Mouse (Mus musculus) kidney, embryonic 15.5 days (tissue): ENCODE results near the gene Cyp24a1. TPM values are rescaled to one million over a fixed set of nuclear protein-coding genes. Genes with fewer than 3 reads are reported as not detected.

Experiments used
- polyA plus RNA-seq: library from polyadenylated mRNA; unstranded; fragments of >200 nt; fragmentation: Nextera tagmentation; extraction: Ambion mirVana; gene quantifications from 2 replicates; pipeline ENCODE4 v1.2.1, GENCODE M21; 2015

Cyp24a1 gene
- polyA plus RNA-seq, 1 experiment from 2014 or later: 1.8 TPM

Other genes with a start within 250 kb of the Cyp24a1 start
- gene Bcas1, start 69.3 kb downstream of the Cyp24a1 start, polyA plus RNA-seq: 0.58 and 1.7 TPM in 2 replicates
- 77.8 and 103 TPM in 2 replicates for gene Pfdn4, start 717 bp downstream of the Cyp24a1 start, polyA plus RNA-seq
- not detected in 2 replicates for gene 4930470P17Rik, start 104.9 kb upstream of the Cyp24a1 start, polyA plus RNA-seq
- gene Dok5, start 234.7 kb upstream of the Cyp24a1 start, polyA plus RNA-seq: 1.8 and 2.2 TPM in 2 replicates